ENCODE assay signal across 13 mouse cellular contexts in genomic region chr19:46306751-46307289, GRCm38 (mm10). TPM values are rescaled to one million over a fixed set of nuclear protein-coding genes. Genes with fewer than 3 reads are reported as not detected.
DNase-seq lines count a peak whose midpoint lies in the region; ATAC-seq lines count a peak whose summit lies in the region.
"Had no signal": no experiment of that assay in that cellular context is flagged by ENCODE, and none has a peak within 500 bp of the region (broad histone marks: within the 10 kb centered on the region; RNA-seq: fewer than 3 reads in every experiment).

No protein-coding gene starts in this region.

- ATAC-seq in erythroblast, adult 5-6 weeks (replicated peaks; ENCODE audit: low FRiP score, poor library complexity, severe bottlenecking) = no peak
- ATAC-seq in midbrain, embryonic 15.5 days (replicated peaks) = no peak
- ATAC-seq in megakaryocyte-erythroid progenitor cell, adult 5-6 weeks (replicated peaks; ENCODE audit: low FRiP score, low TSS enrichment, poor library complexity, severe bottlenecking) = no peak
- ATAC-seq: intestine, postnatal 0 days; midbrain, embryonic 16.5 days had no signal

- peak overlapping the region; percentile 93 for H3K4me3 ChIP-seq in erythroblast, embryonic 14.5 days (replicated peaks)
- H3K4me3 ChIP-seq in midbrain, embryonic 10.5 days = no peak overlapping the region
- no peak overlapping the region for H3K4me3 ChIP-seq in midbrain, embryonic 15.5 days

- H3K27me3 ChIP-seq in erythroblast, embryonic 14.5 days (ENCODE audit: control insufficient read depth) = peaks cover 4% of the 10 kb centered on the region; the same call in 1 of the 2 replicates
- peaks cover 61% of the 10 kb centered on the region for H3K27me3 ChIP-seq in midbrain, embryonic 10.5 days (ENCODE audit: low read depth, poor library complexity, severe bottlenecking)
- H3K27me3 ChIP-seq in midbrain, embryonic 15.5 days (replicated peaks) = peaks cover 36% of the 10 kb centered on the region

- no peaks in the 10 kb centered on the region for H3K9me3 ChIP-seq in erythroblast, embryonic 14.5 days (ENCODE audit: control insufficient read depth, low read length)
- H3K9me3 ChIP-seq in midbrain, embryonic 10.5 days (replicated peaks) = no peaks in the 10 kb centered on the region
- no peaks in the 10 kb centered on the region for H3K9me3 ChIP-seq in midbrain, embryonic 15.5 days

- H3K27ac ChIP-seq in midbrain, embryonic 10.5 days (replicated peaks) = no peak overlapping the region
- H3K27ac ChIP-seq in midbrain, embryonic 15.5 days = no peak overlapping the region

- H3K4me2 ChIP-seq in midbrain, embryonic 15.5 days = no peak overlapping the region

- DNase-seq in midbrain, embryonic 10.5 days (ENCODE audit: low spot score) = peak; percentile 10
- peak; percentile 10 for DNase-seq in CD4-positive helper T cell, adult 2 months (ENCODE audit: low read depth, low spot score)
- DNase-seq in induced T-regulatory cell, adult 2 months (ENCODE audit: low read depth) = peak; percentile 24
- DNase-seq: lung, postnatal 14 days; right cerebral cortex, postnatal 4 days had no signal

- H3K36me3 ChIP-seq in erythroblast, embryonic 14.5 days (ENCODE audit: control insufficient read depth) = peaks cover 52% of the 10 kb centered on the region
- H3K36me3 ChIP-seq in midbrain, embryonic 10.5 days = peaks cover 20% of the 10 kb centered on the region
- H3K36me3 ChIP-seq in midbrain, embryonic 15.5 days (replicated peaks) = no peaks in the 10 kb centered on the region; the same call in 1 of the 2 replicates

- H3K9ac ChIP-seq in midbrain, embryonic 15.5 days = no peak overlapping the region

- H3K4me1 ChIP-seq in erythroblast, embryonic 14.5 days (ENCODE audit: control insufficient read depth) = peaks cover 77% of the 10 kb centered on the region
- peaks cover 40% of the 10 kb centered on the region for H3K4me1 ChIP-seq in midbrain, embryonic 10.5 days
- H3K4me1 ChIP-seq in midbrain, embryonic 15.5 days = peaks cover 33% of the 10 kb centered on the region

- WGBS in midbrain, embryonic 10.5 days = 91% methylated on average over 9 of the region's 9 CpGs
- 91% methylated on average over 9 of the region's 9 CpGs for WGBS in midbrain, embryonic 15.5 days

RNA-seq across cellular contexts. Expression of gene Nfkb2, which starts 2.7 kb away (rescaled TPM):
- 5.5 and 7.4 TPM in 2 replicates for polyA plus RNA-seq in erythroblast, embryonic 14.5 days (2012)
- 0.96 and 1.0 TPM in 2 replicates for total RNA-seq in erythroblast, adult 5-6 weeks (2015; ENCODE audit: low replicate concordance)
- 2.8 and 3.1 TPM in 2 replicates for total RNA-seq in erythroblast, adult 5-6 weeks (2017; ENCODE audit: low replicate concordance)
- polyA plus RNA-seq in midbrain, embryonic 10.5 days (2016; fragmentation: Nextera tagmentation; extraction: Ambion mirVana) = 5.2 and 5.6 TPM in 2 replicates
- 2.3 and 2.7 TPM in 2 replicates for polyA plus RNA-seq in midbrain, embryonic 15.5 days (2015; fragmentation: Nextera tagmentation; extraction: Ambion mirVana)
- 2.8 and 5.6 TPM in 2 replicates for total RNA-seq in megakaryocyte-erythroid progenitor cell, adult 5-6 weeks (2014; fragmentation: Nextera tagmentation)
- 4.9 and 6.1 TPM in 2 replicates for total RNA-seq in megakaryocyte-erythroid progenitor cell, adult 5-6 weeks (2017)

RNA-seq across cellular contexts. Expression of gene Psd, which starts 20.1 kb away (rescaled TPM):
- 7.6 and 8.3 TPM in 2 replicates for polyA plus RNA-seq in erythroblast, embryonic 14.5 days (2012)
- 0.63 TPM in 1 of 2 replicates, not detected in the other for total RNA-seq in erythroblast, adult 5-6 weeks (2015; ENCODE audit: low replicate concordance)
- 0.70 TPM in 1 of 2 replicates, not detected in the other for total RNA-seq in erythroblast, adult 5-6 weeks (2017; ENCODE audit: low replicate concordance)
- 4.7 and 8.9 TPM in 2 replicates for polyA plus RNA-seq in midbrain, embryonic 10.5 days (2016; fragmentation: Nextera tagmentation; extraction: Ambion mirVana)
- 146 and 148 TPM in 2 replicates for polyA plus RNA-seq in midbrain, embryonic 15.5 days (2015; fragmentation: Nextera tagmentation; extraction: Ambion mirVana)
- total RNA-seq in megakaryocyte-erythroid progenitor cell, adult 5-6 weeks (2014; fragmentation: Nextera tagmentation) = 3.4 and 7.1 TPM in 2 replicates
- 0.99 TPM in 1 of 2 replicates, not detected in the other for total RNA-seq in megakaryocyte-erythroid progenitor cell, adult 5-6 weeks (2017)
- total RNA-seq: granulocyte monocyte progenitor cell, adult 5-6 weeks had no signal

RNA-seq across cellular contexts. Expression of gene Fbxl15, which starts 21.2 kb away (rescaled TPM):
- polyA plus RNA-seq in erythroblast, embryonic 14.5 days (2012) = 10.4 and 12.7 TPM in 2 replicates
- not detected in 2 replicates for total RNA-seq in erythroblast, adult 5-6 weeks (2015; ENCODE audit: low replicate concordance)
- not detected in 2 replicates for total RNA-seq in erythroblast, adult 5-6 weeks (2017; ENCODE audit: low replicate concordance)
- polyA plus RNA-seq in midbrain, embryonic 10.5 days (2016; fragmentation: Nextera tagmentation; extraction: Ambion mirVana) = 24.6 and 25.0 TPM in 2 replicates
- 48.2 and 54.8 TPM in 2 replicates for polyA plus RNA-seq in midbrain, embryonic 15.5 days (2015; fragmentation: Nextera tagmentation; extraction: Ambion mirVana)
- total RNA-seq in megakaryocyte-erythroid progenitor cell, adult 5-6 weeks (2014; fragmentation: Nextera tagmentation) = 4.7 TPM in 1 of 2 replicates, not detected in the other
- total RNA-seq in megakaryocyte-erythroid progenitor cell, adult 5-6 weeks (2017) = 0.42 and 2.5 TPM in 2 replicates

RNA-seq across cellular contexts. Expression of gene Cuedc2, which starts 31.7 kb away (rescaled TPM):
- polyA plus RNA-seq in erythroblast, embryonic 14.5 days (2012) = 15.7 and 17.4 TPM in 2 replicates
- total RNA-seq in erythroblast, adult 5-6 weeks (2015; ENCODE audit: low replicate concordance) = 8.1 and 8.4 TPM in 2 replicates
- total RNA-seq in erythroblast, adult 5-6 weeks (2017; ENCODE audit: low replicate concordance) = 23.6 and 39.4 TPM in 2 replicates
- polyA plus RNA-seq in midbrain, embryonic 10.5 days (2016; fragmentation: Nextera tagmentation; extraction: Ambion mirVana) = 239 and 249 TPM in 2 replicates
- 340 and 347 TPM in 2 replicates for polyA plus RNA-seq in midbrain, embryonic 15.5 days (2015; fragmentation: Nextera tagmentation; extraction: Ambion mirVana)
- 58.5 and 61.2 TPM in 2 replicates for total RNA-seq in megakaryocyte-erythroid progenitor cell, adult 5-6 weeks (2014; fragmentation: Nextera tagmentation)
- 100 and 121 TPM in 2 replicates for total RNA-seq in megakaryocyte-erythroid progenitor cell, adult 5-6 weeks (2017)

RNA-seq across cellular contexts. Expression of gene Mfsd13a, which starts 34.1 kb away (rescaled TPM):
- polyA plus RNA-seq in erythroblast, embryonic 14.5 days (2012) = 0.20 and 0.73 TPM in 2 replicates
- total RNA-seq in erythroblast, adult 5-6 weeks (2015; ENCODE audit: low replicate concordance) = 5.4 and 9.6 TPM in 2 replicates
- 1.4 and 1.8 TPM in 2 replicates for total RNA-seq in erythroblast, adult 5-6 weeks (2017; ENCODE audit: low replicate concordance)
- 9.1 and 10.1 TPM in 2 replicates for polyA plus RNA-seq in midbrain, embryonic 10.5 days (2016; fragmentation: Nextera tagmentation; extraction: Ambion mirVana)
- polyA plus RNA-seq in midbrain, embryonic 15.5 days (2015; fragmentation: Nextera tagmentation; extraction: Ambion mirVana) = 11.1 and 11.7 TPM in 2 replicates
- total RNA-seq in megakaryocyte-erythroid progenitor cell, adult 5-6 weeks (2014; fragmentation: Nextera tagmentation) = 15.0 and 16.5 TPM in 2 replicates
- total RNA-seq in megakaryocyte-erythroid progenitor cell, adult 5-6 weeks (2017) = 1.3 and 1.7 TPM in 2 replicates
- total RNA-seq: neutrophil, adult 5-6 weeks had no signal

Comparison
In these comparisons a context has a peak if more than half of its experiments do, and no peak if none do; other contexts are left out.
1. RNA of gene Psd, which starts 20.1 kb away (polyA plus RNA-seq): 146 to 148 TPM in midbrain, embryonic 15.5 days; 7.6 to 8.3 TPM in erythroblast, embryonic 14.5 days and 4.7 to 8.9 TPM in midbrain, embryonic 10.5 days; every median in the first group is over 10 times any median in the second.
2. Peak in every context shown above with its lines, with median percentiles within 50 percentile points of each other: DNase-seq.